Mouse (Mus musculus) heart, adult 11 months (tissue): ENCODE data around the gene Fam129a.

Experiments used
- DNase-seq: peaks from one replicate; pipeline ENCODE4 v3.0.0; 2022

Gene Fam129a

GRCm38 (mm10) chr1:151667351-151668074, 96.5 kb downstream of the Fam129a start:
- DNase-seq = peak; percentile 52

GRCm38 (mm10) chr1:151670006-151670591, 99.1 kb downstream of the Fam129a start:
- DNase-seq = peak; percentile 72

- DNase-seq = no peak
Measured at GRCm38 (mm10) chr1:151675684-151676083, 104.7 kb downstream of the Fam129a start.

GRCm38 (mm10) chr1:151677185-151677809, 106.3 kb downstream of the Fam129a start:
- DNase-seq = no peak

- DNase-seq = peak; percentile 91
Measured at GRCm38 (mm10) chr1:151677975-151678374, 107.0 kb downstream of the Fam129a start.

- DNase-seq = no peak
Measured at GRCm38 (mm10) chr1:151679153-151679552, 108.2 kb downstream of the Fam129a start.

- DNase-seq = peak; percentile 92
Measured at GRCm38 (mm10) chr1:151679883-151680613, 109.1 kb downstream of the Fam129a start.

GRCm38 (mm10) chr1:151680971-151681370, 110.0 kb downstream of the Fam129a start:
- no peak for DNase-seq

- no peak for DNase-seq
Measured at GRCm38 (mm10) chr1:151682896-151683295, 111.9 kb downstream of the Fam129a start.

GRCm38 (mm10) chr1:151684451-151684892, 113.5 kb downstream of the Fam129a start:
- DNase-seq = peak; percentile 96

- DNase-seq = no peak
Measured at GRCm38 (mm10) chr1:151684978-151685377, 114.0 kb downstream of the Fam129a start.

- peak; percentile 95 for DNase-seq
Measured at GRCm38 (mm10) chr1:151685666-151686309, 114.8 kb downstream of the Fam129a start.

- peak; percentile 98 for DNase-seq
Measured at GRCm38 (mm10) chr1:151686696-151687095, 115.7 kb downstream of the Fam129a start.

- DNase-seq = no peak
Measured at GRCm38 (mm10) chr1:151689032-151689431, 118.0 kb downstream of the Fam129a start.

- no peak for DNase-seq
Measured at GRCm38 (mm10) chr1:151689561-151689960, 118.6 kb downstream of the Fam129a start.

- no peak for DNase-seq
Measured at GRCm38 (mm10) chr1:151690061-151690460, 119.1 kb downstream of the Fam129a start.

GRCm38 (mm10) chr1:151690583-151691193, 119.7 kb downstream of the Fam129a start:
- DNase-seq = no peak

GRCm38 (mm10) chr1:151692867-151693266, 121.9 kb downstream of the Fam129a start:
- peak; percentile 99 for DNase-seq

GRCm38 (mm10) chr1:151696751-151697150, 125.8 kb downstream of the Fam129a start:
- no peak for DNase-seq

GRCm38 (mm10) chr1:151697901-151698641, 127.1 kb downstream of the Fam129a start:
- DNase-seq = no peak

GRCm38 (mm10) chr1:151699363-151699762, 128.4 kb downstream of the Fam129a start:
- peak; percentile 93 for DNase-seq
